Mouse (Mus musculus): ENCODE measurements at regions not wholly inside any gene's neighbourhood (a gene's known extent, or its start where the extent isn't known, plus 50 kb on each side); places are given as distances from the start of the nearest gene placed in this dataset.

GRCm38 (mm10) chr1:57032407-57032806 is 54.0 kb upstream of the Satb2 start:
- no peak for DNase-seq

GRCm38 (mm10) chr1:57033244-57033643 is 54.8 kb upstream of the Satb2 start:
- no peak for DNase-seq

GRCm38 (mm10) chr1:57034411-57034810 is 56.0 kb upstream of the Satb2 start:
- DNase-seq, result no peak

- DNase-seq, result no peak
Observed at GRCm38 (mm10) chr1:57036382-57036781, 57.9 kb upstream of the Satb2 start.

GRCm38 (mm10) chr1:57040201-57040600 is 61.8 kb upstream of the Satb2 start:
- no peak for DNase-seq

- no peak for DNase-seq
Observed at GRCm38 (mm10) chr1:57041578-57041977, 63.1 kb upstream of the Satb2 start.

GRCm38 (mm10) chr1:57053836-57054235 is 75.4 kb upstream of the Satb2 start:
- DNase-seq, result no peak

- DNase-seq, result no peak
Observed at GRCm38 (mm10) chr1:57055976-57056375, 77.5 kb upstream of the Satb2 start.

GRCm38 (mm10) chr1:57059216-57059615 is 80.8 kb upstream of the Satb2 start:
- DNase-seq, result no peak

GRCm38 (mm10) chr1:57075221-57075620 is 96.8 kb upstream of the Satb2 start:
- DNase-seq, result no peak

- DNase-seq, result no peak
Observed at GRCm38 (mm10) chr1:57076696-57077095, 98.2 kb upstream of the Satb2 start.

- DNase-seq, result no peak
Observed at GRCm38 (mm10) chr1:57080306-57080705, 101.9 kb upstream of the Satb2 start.

GRCm38 (mm10) chr1:57083134-57083533 is 104.7 kb upstream of the Satb2 start:
- no peak for DNase-seq

GRCm38 (mm10) chr1:57083540-57084083 is 105.2 kb upstream of the Satb2 start:
- DNase-seq, result no peak

GRCm38 (mm10) chr1:57095361-57096247 is 117.2 kb upstream of the Satb2 start:
- no peak for DNase-seq

- DNase-seq, result no peak
Observed at GRCm38 (mm10) chr1:57096248-57096600, 117.8 kb upstream of the Satb2 start.

GRCm38 (mm10) chr1:57096740-57097139 is 118.3 kb upstream of the Satb2 start:
- no peak for DNase-seq

GRCm38 (mm10) chr1:57100614-57101013 is 122.2 kb upstream of the Satb2 start:
- DNase-seq, result no peak

GRCm38 (mm10) chr1:57107308-57107707 is 128.9 kb upstream of the Satb2 start:
- DNase-seq, result no peak

GRCm38 (mm10) chr1:57120678-57121077 is 142.2 kb upstream of the Satb2 start:
- no peak for DNase-seq

GRCm38 (mm10) chr1:57144181-57144580 is 165.7 kb upstream of the Satb2 start:
- no peak for DNase-seq

GRCm38 (mm10) chr1:57155869-57156268 is 177.4 kb upstream of the Satb2 start:
- DNase-seq, result no peak

GRCm38 (mm10) chr1:57164443-57164842 is 186.0 kb upstream of the Satb2 start:
- no peak for DNase-seq

GRCm38 (mm10) chr1:57174289-57174890 is 195.9 kb upstream of the Satb2 start:
- no peak for DNase-seq

All from thymus, postnatal 4 days (tissue).